Mouse (Mus musculus): Measurements from ENCODE around the gene Pyy. TPM values are rescaled to one million over a fixed set of nuclear protein-coding genes. Genes with fewer than 3 reads are reported as not detected.

Pyy gene
- total RNA-seq, 2 experiments from 2014 or later, result not detected

GRCm38 (mm10) chr11:102096887-102097391 is 10.7 kb downstream of the Pyy start:
- ATAC-seq (replicated peaks; ENCODE audit: low FRiP score, poor library complexity, severe bottlenecking), result peak; percentile 79

GRCm38 (mm10) chr11:102096446-102096845 is 11.2 kb downstream of the Pyy start:
- peak; percentile 26 for ATAC-seq (replicated peaks; ENCODE audit: low FRiP score, poor library complexity, severe bottlenecking)

GRCm38 (mm10) chr11:102095676-102096075 is 12.0 kb downstream of the Pyy start:
- no peak for ATAC-seq (replicated peaks; ENCODE audit: low FRiP score, poor library complexity, severe bottlenecking)

GRCm38 (mm10) chr11:102089088-102089808 is 18.4 kb downstream of the Pyy start:
- peak; percentile 81 for ATAC-seq (replicated peaks; ENCODE audit: low FRiP score, poor library complexity, severe bottlenecking)

GRCm38 (mm10) chr11:102087931-102088898 is 19.4 kb downstream of the Pyy start, which contains the start of gene Mpp2:
Gene Mpp2 (minus strand): TSS chr11:102088515.
- ATAC-seq (replicated peaks; ENCODE audit: low FRiP score, poor library complexity, severe bottlenecking), result peak; percentile 82

GRCm38 (mm10) chr11:102087081-102087751 is 20.4 kb downstream of the Pyy start:
- ATAC-seq (replicated peaks; ENCODE audit: low FRiP score, poor library complexity, severe bottlenecking), result peak; percentile 64

- no peak for ATAC-seq (replicated peaks; ENCODE audit: low FRiP score, poor library complexity, severe bottlenecking)
Measured at GRCm38 (mm10) chr11:102086331-102086730, 21.3 kb downstream of the Pyy start.

- no peak for ATAC-seq (replicated peaks; ENCODE audit: low FRiP score, poor library complexity, severe bottlenecking)
Measured at GRCm38 (mm10) chr11:102084159-102084558, 23.5 kb downstream of the Pyy start.

- ATAC-seq (replicated peaks; ENCODE audit: low FRiP score, poor library complexity, severe bottlenecking), result no peak
Measured at GRCm38 (mm10) chr11:102083193-102083592, 24.4 kb downstream of the Pyy start.

- ATAC-seq (replicated peaks; ENCODE audit: low FRiP score, poor library complexity, severe bottlenecking), result 0 out of 2 replicates have a peak, but pooled peaks have one; percentile 18
Measured at GRCm38 (mm10) chr11:102082322-102082721, 25.3 kb downstream of the Pyy start.

- ATAC-seq (replicated peaks; ENCODE audit: low FRiP score, poor library complexity, severe bottlenecking), result no peak
Measured at GRCm38 (mm10) chr11:102073722-102074121, 33.9 kb downstream of the Pyy start.

GRCm38 (mm10) chr11:102072729-102073128 is 34.9 kb downstream of the Pyy start:
- ATAC-seq (replicated peaks; ENCODE audit: low FRiP score, poor library complexity, severe bottlenecking), result no peak

GRCm38 (mm10) chr11:102070426-102070825 is 37.2 kb downstream of the Pyy start:
- ATAC-seq (replicated peaks; ENCODE audit: low FRiP score, poor library complexity, severe bottlenecking), result no peak

GRCm38 (mm10) chr11:102069633-102070032 is 38.0 kb downstream of the Pyy start:
- ATAC-seq (replicated peaks; ENCODE audit: low FRiP score, poor library complexity, severe bottlenecking), result no peak

GRCm38 (mm10) chr11:102068969-102069368 is 38.7 kb downstream of the Pyy start:
- 0 out of 2 replicates have a peak, but pooled peaks have one; percentile 56 for ATAC-seq (replicated peaks; ENCODE audit: low FRiP score, poor library complexity, severe bottlenecking)

- no peak for ATAC-seq (replicated peaks; ENCODE audit: low FRiP score, poor library complexity, severe bottlenecking)
Measured at GRCm38 (mm10) chr11:102063076-102063475, 44.6 kb downstream of the Pyy start.

- no peak for ATAC-seq (replicated peaks; ENCODE audit: low FRiP score, poor library complexity, severe bottlenecking)
Measured at GRCm38 (mm10) chr11:102061941-102062473, 45.6 kb downstream of the Pyy start.

- peak; percentile 73 for ATAC-seq (replicated peaks; ENCODE audit: low FRiP score, poor library complexity, severe bottlenecking)
Measured at GRCm38 (mm10) chr11:102061236-102061940, 46.2 kb downstream of the Pyy start.

All from erythroid progenitor cell, adult 5-6 weeks (primary cell).